Mouse (Mus musculus): ENCODE measurements around the gene Fth1.
"Not testable (repeated sequence)": the region's sequence is repeated elsewhere in the genome, so short reads cannot be mapped to it uniquely, and the experiment has no call there.

Gene Fth1

DNA sequence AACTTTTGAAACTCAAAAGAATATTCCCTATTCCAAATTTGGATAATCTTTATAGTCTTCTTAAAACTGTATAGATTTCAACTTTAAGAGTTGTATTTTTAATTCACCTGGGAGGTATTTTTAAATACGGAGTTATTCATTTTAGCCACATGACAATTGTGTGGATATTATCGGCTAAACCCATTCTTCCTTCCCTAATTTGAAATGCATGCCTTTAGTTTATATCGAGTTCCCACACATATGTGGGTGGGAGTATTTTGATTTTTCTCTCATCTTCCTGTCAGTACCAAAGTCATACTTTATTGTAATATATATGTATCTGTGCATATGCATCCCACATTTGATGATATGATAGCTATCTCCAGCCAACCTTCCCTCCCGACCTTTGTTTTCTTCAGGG, at the start of gene Fth1:
TSS of gene Fth1 (plus strand) at position 341 of the 400 bp plus-strand sequence.
- DNase-seq, result no peak

DNA sequence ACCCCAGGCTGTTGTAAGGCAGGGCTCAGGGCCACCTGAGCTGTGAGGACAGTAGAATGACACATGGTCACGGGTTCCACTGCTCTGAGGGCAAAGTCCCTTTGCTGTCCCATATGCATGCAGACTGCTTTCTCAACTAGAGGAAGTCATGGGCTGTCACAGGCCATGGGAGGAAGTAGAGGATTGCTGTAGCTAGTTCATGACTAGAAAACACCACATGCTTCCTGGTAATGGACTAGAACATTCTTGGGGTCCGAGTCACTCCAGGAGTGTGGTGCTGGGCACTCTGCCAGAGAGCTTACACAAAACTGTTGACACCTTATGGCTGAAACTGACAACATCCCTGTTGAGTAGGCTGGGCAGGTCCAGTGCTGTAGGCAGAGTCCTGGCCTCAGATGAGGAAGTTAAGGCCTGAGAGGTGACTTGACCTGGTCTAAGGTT, 49.2 kb upstream of the Fth1 start:
- not testable (repeated sequence) for DNase-seq

DNA sequence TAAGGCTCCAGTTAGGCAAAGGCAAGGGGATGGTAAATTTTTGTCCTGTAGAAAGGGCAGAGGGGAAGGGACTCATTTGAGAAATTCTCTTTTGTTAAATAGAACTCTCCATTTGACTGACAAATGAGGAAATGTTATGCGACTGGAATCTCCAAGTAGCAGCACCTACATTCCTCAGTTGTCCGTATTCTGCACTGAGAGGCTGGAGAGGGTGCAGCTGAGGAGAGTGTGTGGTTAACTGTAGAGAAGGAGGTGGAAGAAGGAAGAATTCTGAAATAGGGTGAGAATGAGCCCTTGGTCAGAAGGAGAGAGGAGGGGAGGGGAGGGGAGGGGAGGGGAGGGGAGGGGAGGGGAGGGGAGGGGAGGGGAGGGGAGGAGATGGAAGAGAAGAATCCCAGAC, 46.5 kb upstream of the Fth1 start:
- DNase-seq, result no peak

GRCm38 (mm10) chr19:9936579-9936978, 43.8 kb upstream of the Fth1 start:
- no peak for DNase-seq

DNA sequence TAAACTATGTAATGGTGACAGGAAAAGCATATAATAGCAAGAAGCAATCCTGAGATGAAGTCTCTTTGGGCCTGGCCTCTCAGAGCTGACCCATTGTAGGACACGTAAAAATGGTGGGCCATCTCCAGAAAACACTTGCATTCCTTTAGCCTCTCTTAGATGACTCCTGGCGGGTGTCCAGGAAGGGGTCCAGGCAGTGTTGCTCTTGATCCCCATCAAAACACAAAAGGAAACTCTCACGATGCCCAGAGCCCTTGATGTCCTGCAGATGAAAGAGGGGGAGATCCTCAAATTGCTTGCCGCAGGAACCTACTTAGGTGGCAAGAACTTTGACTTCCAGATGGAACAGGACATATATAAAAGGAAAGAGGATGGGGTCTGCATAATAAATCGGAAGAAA, 43.0 kb upstream of the Fth1 start:
- DNase-seq, result no peak

DNA sequence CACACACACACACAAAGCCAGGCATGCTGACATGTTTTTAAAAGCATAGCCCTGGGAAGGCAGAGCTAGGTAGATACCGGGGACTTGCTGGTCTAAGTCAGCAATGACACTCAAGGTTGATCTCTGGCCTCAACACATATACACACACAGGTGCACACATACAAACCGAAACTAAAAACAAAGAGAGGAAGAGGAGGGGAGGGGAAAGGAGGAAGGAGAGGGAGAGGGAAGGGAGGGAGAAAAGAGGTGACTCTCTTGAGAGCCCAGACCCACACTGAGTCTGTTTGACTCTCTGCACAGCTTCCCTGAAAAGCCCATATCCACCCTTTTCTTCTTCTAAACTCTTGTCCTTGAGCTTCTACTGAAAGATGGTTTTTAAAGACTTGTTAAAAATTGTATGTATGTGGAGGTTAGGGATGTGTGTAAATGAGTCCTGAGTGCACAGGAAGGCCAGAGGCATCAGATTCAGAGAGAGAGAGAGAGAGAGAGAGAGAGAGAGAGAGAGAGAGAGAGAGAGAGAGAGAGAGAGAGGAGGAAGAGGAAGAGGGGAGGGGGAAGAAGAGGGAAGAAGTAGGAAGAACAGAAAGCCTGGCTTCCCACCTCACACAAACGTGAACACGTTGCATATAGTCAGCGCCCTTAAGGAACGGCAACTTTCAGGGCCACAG, 42.1 kb upstream of the Fth1 start:
- peak; percentile 39 for DNase-seq

- DNase-seq, result peak; percentile 61
These were observed 41.5 kb upstream of the Fth1 start for GRCm38 (mm10) chr19:9938824-9939303.

DNA sequence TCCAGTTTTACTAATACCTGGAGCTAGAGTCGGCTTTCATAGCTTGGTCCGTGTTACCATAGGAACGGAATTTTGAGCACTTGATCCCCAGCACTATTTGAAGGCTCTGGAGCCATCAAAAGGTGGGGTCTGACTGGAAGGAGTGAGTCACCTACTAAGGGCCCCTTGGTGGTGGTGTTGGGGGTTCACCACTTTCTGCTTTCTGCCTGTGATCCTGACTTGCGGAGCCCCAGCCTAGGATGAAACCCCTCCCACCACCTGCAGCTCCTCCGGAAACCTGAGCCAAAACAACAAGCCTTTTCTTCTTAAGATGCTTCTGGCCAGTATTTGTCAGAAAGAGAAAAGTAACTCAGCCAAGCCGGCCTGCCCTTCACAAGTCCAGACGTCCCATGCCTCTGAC, 40.6 kb upstream of the Fth1 start:
- DNase-seq, result peak; percentile 25

GRCm38 (mm10) chr19:9940903-9941302, 39.5 kb upstream of the Fth1 start:
- DNase-seq, result no peak

DNA sequence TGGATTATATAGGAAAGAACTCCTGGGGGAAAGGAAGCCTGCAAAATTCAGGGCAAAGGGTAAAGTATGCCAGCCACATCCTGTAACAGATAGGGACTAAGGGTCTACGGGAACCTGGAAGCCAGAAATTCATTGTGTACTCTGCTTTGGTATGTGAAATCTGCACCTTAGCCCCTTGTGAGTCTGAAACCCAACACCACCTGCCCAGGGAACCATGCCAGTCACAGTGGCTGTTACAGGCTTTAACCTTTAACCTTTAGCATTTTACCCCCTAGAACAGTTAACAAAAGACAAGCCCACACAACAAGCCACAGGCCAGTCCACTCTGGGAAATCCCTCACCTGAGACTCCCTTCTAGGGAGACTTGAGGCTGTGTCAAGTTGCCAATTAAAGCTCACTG, 38.6 kb upstream of the Fth1 start:
- DNase-seq, result no peak

DNA sequence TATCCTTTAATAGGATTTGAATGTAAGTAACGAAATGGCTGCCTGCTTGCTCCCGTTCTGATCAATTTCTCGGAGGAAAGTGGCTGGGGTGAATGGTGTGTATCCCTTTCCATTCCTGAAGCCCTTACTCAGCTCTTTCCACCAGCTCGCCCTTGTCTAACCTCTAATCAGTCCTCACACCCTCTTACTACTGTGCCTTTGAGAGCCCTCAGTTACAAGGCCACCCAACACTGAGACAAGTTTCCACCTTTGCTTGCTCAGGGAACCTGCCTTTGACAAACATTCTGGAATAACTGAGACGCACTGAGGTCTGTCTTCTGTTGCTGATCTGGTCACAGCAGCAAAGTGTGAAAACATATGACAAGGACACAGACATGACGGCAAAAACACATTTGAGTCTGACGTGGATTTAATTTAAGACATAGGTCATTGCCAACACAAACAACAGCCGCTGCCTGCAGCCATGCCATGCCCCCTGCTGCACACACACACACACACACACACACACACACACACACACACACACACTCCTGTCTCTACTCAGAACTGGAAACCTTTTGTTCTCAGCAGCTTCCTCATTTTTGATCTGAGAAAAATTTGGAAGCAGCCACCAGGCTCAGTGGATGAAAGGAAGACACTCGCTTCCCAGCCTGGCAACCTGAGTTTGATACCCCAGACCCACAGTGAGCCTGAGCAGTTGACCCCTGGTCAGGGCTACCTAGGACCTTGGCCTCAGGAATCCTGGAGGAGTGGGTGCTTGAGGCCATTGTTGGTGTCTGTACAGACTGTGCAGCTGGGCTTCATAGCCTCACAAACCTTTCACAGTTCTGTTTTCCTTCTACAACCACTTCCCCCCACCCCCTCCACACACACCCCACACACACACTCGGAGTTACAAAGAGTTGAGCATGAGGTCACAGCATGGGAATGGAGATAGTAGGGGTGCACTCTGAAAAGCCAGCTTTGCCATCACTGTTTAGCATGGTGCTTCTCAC, 37.6 kb upstream of the Fth1 start:
- no peak for DNase-seq

DNA sequence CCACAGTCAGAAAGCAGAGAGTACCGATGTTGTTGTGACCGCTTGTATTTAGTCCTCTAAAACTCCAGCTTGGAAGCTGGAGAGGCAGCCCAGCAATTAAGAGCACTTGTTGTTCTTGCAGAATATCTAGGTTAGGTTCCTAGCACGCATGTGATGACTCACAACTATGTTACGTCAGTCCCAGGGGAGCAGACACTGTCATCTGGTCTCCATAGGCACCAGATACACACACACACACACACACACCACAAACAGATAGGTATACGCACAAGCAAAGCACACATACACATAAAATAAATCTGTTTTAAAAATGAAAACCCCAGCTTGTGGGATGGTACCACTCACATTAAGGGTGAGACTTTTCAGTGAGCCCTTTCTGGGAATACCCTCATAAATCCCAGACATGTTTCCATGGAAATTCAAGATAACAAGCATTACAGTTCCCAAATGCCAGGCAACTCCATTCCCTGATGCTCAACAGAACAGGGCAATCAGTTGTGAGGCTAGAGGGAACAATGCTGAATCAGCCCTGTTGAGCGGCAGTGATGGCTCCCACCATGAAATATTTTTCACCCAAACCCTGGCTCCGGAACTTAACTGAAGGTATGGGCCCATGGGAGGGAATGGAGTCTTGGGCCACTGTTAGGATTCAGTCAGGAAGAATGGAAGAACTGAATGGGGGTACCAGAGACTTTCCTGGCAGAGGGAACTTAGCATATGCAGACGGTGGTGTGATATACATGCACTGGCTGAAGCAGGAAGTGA, 34.4 kb upstream of the Fth1 start:
- no peak for DNase-seq

GRCm38 (mm10) chr19:9946986-9947385, 33.4 kb upstream of the Fth1 start:
- no peak for DNase-seq

DNA sequence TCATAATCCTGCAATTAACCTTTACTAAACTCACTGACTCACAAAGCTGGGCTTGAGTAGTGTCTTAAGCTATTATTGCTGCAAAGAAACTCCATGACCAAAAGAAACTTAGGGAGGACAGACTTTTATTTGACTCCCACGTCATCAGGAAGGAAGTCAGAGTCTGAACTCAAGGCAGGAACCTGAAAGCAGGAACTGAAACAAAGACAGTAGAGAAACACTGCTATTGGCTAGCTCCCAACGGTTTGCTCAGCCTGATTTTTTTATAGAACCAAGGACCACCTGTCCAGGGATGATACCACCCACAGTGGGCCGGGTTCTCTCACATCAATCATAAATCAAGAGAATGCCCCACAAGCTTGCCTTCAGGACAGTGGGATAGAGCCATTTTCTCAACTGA, 28.0 kb upstream of the Fth1 start:
- DNase-seq, result no peak

DNA sequence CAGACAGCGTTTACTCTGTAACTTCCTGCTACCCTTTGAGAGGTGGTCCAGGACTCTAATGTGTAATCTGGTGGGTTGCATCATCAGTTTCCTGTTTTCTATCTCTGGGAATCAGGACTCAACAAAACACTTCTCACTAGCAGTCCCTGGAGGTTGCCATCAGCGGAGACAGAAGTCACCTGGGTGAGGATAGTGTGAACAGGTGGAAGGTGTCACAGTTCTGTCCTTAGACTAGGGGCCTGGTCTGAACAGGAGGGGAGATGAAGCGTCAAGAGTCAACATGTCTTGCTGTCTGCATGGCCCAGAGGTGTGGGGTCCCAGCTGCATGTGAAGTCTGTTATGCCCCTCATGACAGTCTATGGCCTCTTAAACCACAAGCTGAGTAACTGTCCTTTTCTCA, 27.5 kb upstream of the Fth1 start:
- DNase-seq, result no peak

GRCm38 (mm10) chr19:9954055-9954810, 26.2 kb upstream of the Fth1 start:
- no peak for DNase-seq

- DNase-seq, result no peak
These were observed 25.6 kb upstream of the Fth1 start for GRCm38 (mm10) chr19:9954811-9955202.

DNA sequence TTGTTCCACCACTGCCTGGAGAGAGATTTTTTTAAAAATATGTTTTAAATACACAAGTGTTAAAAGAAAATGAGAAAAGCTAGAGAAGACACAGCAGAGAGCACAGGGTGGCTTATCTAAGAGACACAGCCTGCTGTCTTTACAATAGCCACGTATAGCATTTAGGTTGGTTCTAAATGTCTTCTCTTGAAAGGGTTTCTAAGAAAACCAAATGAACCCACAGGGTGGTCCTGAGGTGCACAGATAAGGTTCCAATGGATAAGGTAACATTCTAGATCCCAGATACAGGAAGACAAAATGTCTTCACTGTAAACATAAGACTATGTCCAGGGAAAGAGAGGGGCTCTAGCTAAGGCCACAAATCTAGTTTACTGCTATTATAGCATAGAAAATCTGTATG, 25.0 kb upstream of the Fth1 start:
- DNase-seq, result no peak

DNA sequence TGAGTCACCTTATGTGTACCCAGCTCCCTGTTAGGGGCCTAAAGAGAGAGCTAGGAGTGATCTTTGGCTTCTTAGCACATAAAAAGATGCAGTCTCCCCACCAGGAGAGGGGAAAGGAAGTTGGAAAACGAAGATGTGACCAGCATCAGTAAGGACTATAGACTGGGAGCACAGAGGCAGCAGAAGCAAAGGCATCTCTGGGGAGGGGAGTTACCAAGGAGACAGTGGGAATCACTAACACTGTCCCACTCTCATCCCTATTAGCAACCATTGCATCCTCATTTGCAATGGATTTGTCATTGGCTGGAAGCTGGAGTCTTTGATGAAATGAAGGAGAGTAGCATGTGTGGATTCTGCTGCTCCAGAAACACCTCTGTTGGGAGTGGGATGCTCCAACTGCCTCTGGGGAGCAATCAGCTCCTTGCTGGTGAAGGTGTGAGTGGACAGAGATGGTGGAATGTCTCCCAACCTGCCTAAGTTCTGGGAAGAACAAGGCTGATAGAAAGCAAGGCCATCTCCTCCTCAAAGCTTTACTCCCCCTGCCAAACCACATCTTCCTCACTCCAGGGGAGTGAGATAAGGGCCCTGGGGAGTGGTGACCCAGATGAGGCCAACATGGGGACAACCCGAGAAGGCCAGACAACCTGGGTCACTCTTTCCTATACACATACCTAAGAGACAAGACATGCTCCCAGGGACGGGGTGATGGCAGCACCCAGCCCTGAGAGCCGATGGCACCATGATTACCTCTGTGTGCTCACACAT, 23.6 kb upstream of the Fth1 start:
- DNase-seq, result no peak

GRCm38 (mm10) chr19:9957965-9958364, 22.4 kb upstream of the Fth1 start:
- DNase-seq, result no peak

- DNase-seq, result no peak
These were observed 19.6 kb upstream of the Fth1 start for GRCm38 (mm10) chr19:9960769-9961168.
